Mouse (Mus musculus) limb, embryonic 12.5 days (tissue): ENCODE results near the gene Gucy1a1. TPM values are rescaled to one million over a fixed set of nuclear protein-coding genes. Genes with fewer than 3 reads are reported as not detected.

Experiments
- ATAC-seq: fragments of 200-750 bp; cut with Nextera tagmentation; 2 replicates; pipeline ENCODE4 v1.8.0; 2017; ENCODE audit warnings: low read depth, moderate TSS enrichment; ENCODE audit not compliant: insufficient number of reproducible peaks, insufficient read depth, low FRiP score, low TSS enrichment
- H3K27ac ChIP-seq: fragments of 300-500 bp; sonication (generic); 2 replicates; pipeline ENCODE4 v1.5.1; 2016; ENCODE audit warnings: mild to moderate bottlenecking, moderate library complexity
- H3K27me3 ChIP-seq: fragments of 300-500 bp; sonication (generic); 2 replicates; pipeline ENCODE4 v1.6.1; 2016; ENCODE audit warnings: mild to moderate bottlenecking, moderate library complexity
- H3K36me3 ChIP-seq: fragments of 300-500 bp; sonication (generic); 2 replicates; pipeline ENCODE4 v1.6.1; 2016; ENCODE audit warnings: mild to moderate bottlenecking, moderate library complexity
- H3K4me1 ChIP-seq: fragments of 300-500 bp; sonication (generic); replicated peaks from 2 replicates; pipeline ENCODE4 v1.6.1; 2016
- H3K4me2 ChIP-seq: fragments of 300-500 bp; sonication (generic); 2 replicates; pipeline ENCODE4 v1.6.1; 2016; ENCODE audit warnings: mild to moderate bottlenecking, moderate library complexity
- H3K4me3 ChIP-seq: fragments of 300-500 bp; sonication (generic); replicated peaks from 2 replicates; pipeline ENCODE4 v1.5.1; 2016; ENCODE audit warnings: mild to moderate bottlenecking
- H3K9ac ChIP-seq: fragments of 300-500 bp; sonication (generic); replicated peaks from 2 replicates; pipeline ENCODE4 v1.6.1; 2016; ENCODE audit warnings: mild to moderate bottlenecking, moderate library complexity
- H3K9me3 ChIP-seq: fragments of 300-500 bp; sonication (generic); 2 replicates; pipeline ENCODE4 v1.6.1; 2016; ENCODE audit warnings: mild to moderate bottlenecking, moderate library complexity
- WGBS: fragments of 180-500 bp; shearing (Covaris S2); methylation state at CpG from one replicate; pipeline ENCODE4 v1.1.7; 2016; 5-methylcytosine and 5-hydroxymethylcytosine counted together
- microRNA-seq: library from miRNA; unstranded; fragments of <30 nt; microRNA quantifications from one replicate; pipeline ENCODE4, GENCODE M21; 2017
- polyA plus RNA-seq: library from polyadenylated mRNA; unstranded; fragments of >200 nt; fragmentation: Nextera tagmentation; extraction: Ambion mirVana; gene quantifications from 2 replicates; pipeline ENCODE4 v1.2.1, GENCODE M21; 2016

The Gucy1a1 gene
- polyA plus RNA-seq, 1 experiment from 2014 or later, result 2.9 TPM

DNA sequence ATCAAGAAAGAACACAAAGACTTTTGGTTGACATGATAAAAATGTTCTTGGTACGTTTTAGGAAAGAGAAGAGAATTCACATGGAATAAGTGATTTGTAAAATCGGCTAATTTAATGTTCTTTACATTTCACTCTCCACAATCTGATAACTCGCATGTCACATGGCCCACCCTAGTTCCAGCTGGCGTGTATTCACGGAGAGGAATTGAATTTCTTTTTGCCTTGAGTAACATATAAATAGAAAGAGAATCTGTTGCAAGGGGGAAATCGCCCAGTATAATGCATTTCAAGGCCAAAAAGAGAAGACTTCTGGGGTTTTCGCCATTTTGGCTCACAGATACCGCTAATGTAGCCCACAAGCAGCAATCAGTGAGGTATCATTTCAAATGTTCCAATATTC is 99.5 kb downstream of the Gucy1a1 start:
- no peak overlapping the region for H3K27ac ChIP-seq
- no peak for ATAC-seq
- H3K9ac ChIP-seq, result no peak overlapping the region
- no peaks in the 10 kb centered on the region for H3K36me3 ChIP-seq
- peaks cover 18% of the 10 kb centered on the region for H3K4me1 ChIP-seq
- no peak overlapping the region for H3K4me2 ChIP-seq
- H3K9me3 ChIP-seq, result no peaks in the 10 kb centered on the region
- no peaks in the 10 kb centered on the region for H3K27me3 ChIP-seq
- 87% methylated on average over 8 of the region's 8 CpGs for WGBS
- H3K4me3 ChIP-seq, result no peak overlapping the region

GRCm38 (mm10) chr3:82044902-82045301 is 100.7 kb downstream of the Gucy1a1 start:
- no peaks in the 10 kb centered on the region for H3K27me3 ChIP-seq
- no peak overlapping the region for H3K27ac ChIP-seq
- H3K9ac ChIP-seq, result no peak overlapping the region
- no peak overlapping the region for H3K4me2 ChIP-seq
- no peaks in the 10 kb centered on the region for H3K9me3 ChIP-seq
- H3K4me3 ChIP-seq, result no peak overlapping the region
- H3K36me3 ChIP-seq, result no peaks in the 10 kb centered on the region
- no peak for ATAC-seq
- 82% methylated on average over 5 of the region's 5 CpGs for WGBS
- H3K4me1 ChIP-seq, result peaks cover 18% of the 10 kb centered on the region

- Histone ChIP-seq H3K4me1 (peaks cover 8% of the 10 kb centered on the region; the same call in 1 of the 2 replicates), H3K9me3 (no peaks in the 10 kb centered on the region), H3K4me2 (no peak overlapping the region), H3K9ac (no peak overlapping the region), H3K27ac (no peak overlapping the region), H3K27me3 (no peaks in the 10 kb centered on the region), H3K4me3 (no peak overlapping the region), H3K36me3 (no peaks in the 10 kb centered on the region)
- WGBS, result 65% methylated on average over 6 of the region's 6 CpGs
- ATAC-seq, result no peak
These were observed 101.9 kb downstream of the Gucy1a1 start for GRCm38 (mm10) chr3:82043676-82044075.

Small RNA genes lying within 50 kb of the gene (microRNA-seq; reads per million reads assigned to microRNA genes)
- gene Mir7010, result not detected

Other genes with a start within 250 kb of the Gucy1a1 start
- gene Ctso, start 213.2 kb downstream of the Gucy1a1 start, polyA plus RNA-seq, result 10.9 and 11.2 TPM in 2 replicates
- 0.38 and 0.59 TPM in 2 replicates for gene Tdo2, start 169.6 kb downstream of the Gucy1a1 start, polyA plus RNA-seq
- gene Asic5, start 163.5 kb downstream of the Gucy1a1 start, polyA plus RNA-seq, result not detected in 2 replicates
- gene Gucy1b1, start 71.1 kb downstream of the Gucy1a1 start, polyA plus RNA-seq, result 3.6 and 4.1 TPM in 2 replicates
- gene Map9, start 212.3 kb upstream of the Gucy1a1 start, polyA plus RNA-seq, result 9.5 and 10.6 TPM in 2 replicates